13 mouse cellular contexts compared by ENCODE assay signal in genomic region chr4:119786307-119786706, GRCm38 (mm10). TPM values are rescaled to one million over a fixed set of nuclear protein-coding genes. Genes with fewer than 3 reads are reported as not detected.
DNase-seq lines count a peak whose midpoint lies in the region; ATAC-seq lines count a peak whose summit lies in the region.
"Had no signal": no experiment of that assay in that cellular context is flagged by ENCODE, and none has a peak within 500 bp of the region (broad histone marks: within the 10 kb centered on the region; RNA-seq: fewer than 3 reads in every experiment).

No protein-coding gene starts in this region.

- no peak for ATAC-seq in megakaryocyte-erythroid progenitor cell, adult 5-6 weeks (replicated peaks; ENCODE audit: low FRiP score, low TSS enrichment, poor library complexity, severe bottlenecking)
- ATAC-seq: activated CD4-positive, CD25-positive, alpha-beta regulatory T cell, adult 4 months; forebrain, embryonic 13.5 days had no signal

- DNase-seq in heart, adult 8-10 months (ENCODE audit: low spot score), result peak; percentile 25
- no peak for DNase-seq in heart, postnatal 14 days
- peak; percentile 42 for DNase-seq in A20 (ENCODE audit: low read depth, low spot score)
- peak; percentile 89 for DNase-seq in NIH3T3 (ENCODE audit: low read depth)
- peak; percentile 89 for DNase-seq in fibroblast of lung, adult 2 months (ENCODE audit: low read depth)
- DNase-seq in c-Kit-positive CD71-positive TER-119-positive erythroid progenitor cells, embryonic 14.5 days (ENCODE audit: low spot score), result no peak
- DNase-seq: gastrocnemius, postnatal 14 days; kidney, postnatal 25 days; layer of hippocampus, postnatal 36 days; lung, postnatal 4 days had no signal

- intact Hi-C loops in heart, postnatal 14 days (cut with DNase I), result no loop called here

RNA-seq across cellular contexts. Expression of gene Hivep3, which starts 52.7 kb away (rescaled TPM):
- total RNA-seq in heart, adult 8-10 months (2022), result 10 to 100 TPM in 2 of 4 experiments, 1 to 10 TPM in 2; 7.4 to 11.0 (median 9.2) TPM
- 1 to 10 TPM; 5.7 to 6.3 TPM for total RNA-seq in heart, postnatal 14 days (2021)
- 2.7 and 2.9 TPM in 2 replicates for total RNA-seq in megakaryocyte-erythroid progenitor cell, adult 5-6 weeks (2014; fragmentation: Nextera tagmentation)
- total RNA-seq in megakaryocyte-erythroid progenitor cell, adult 5-6 weeks (2017), result 1.6 and 2.5 TPM in 2 replicates

Comparison
In these comparisons a context has a peak if more than half of its experiments do, and no peak if none do; other contexts are left out.
1. DNase-seq: peak in heart, adult 8-10 months (single experiment), A20 (single experiment), NIH3T3 (single experiment) and fibroblast of lung, adult 2 months (single experiment); none in heart, postnatal 14 days (0 of 2) and c-Kit-positive CD71-positive TER-119-positive erythroid progenitor cells, embryonic 14.5 days (single experiment).